Mouse (Mus musculus) NIH3T3 (cell line): Measurements from ENCODE around the gene Mis12.
A peak's percentile ranks its signal among the peaks of the same experiment; 100 is the strongest.

Source experiments
- DNase-seq: peaks from one replicate; pipeline ENCODE4 v3.0.0-alpha.2; 2012; ENCODE audit warnings: low read depth

Mis12 gene

DNA sequence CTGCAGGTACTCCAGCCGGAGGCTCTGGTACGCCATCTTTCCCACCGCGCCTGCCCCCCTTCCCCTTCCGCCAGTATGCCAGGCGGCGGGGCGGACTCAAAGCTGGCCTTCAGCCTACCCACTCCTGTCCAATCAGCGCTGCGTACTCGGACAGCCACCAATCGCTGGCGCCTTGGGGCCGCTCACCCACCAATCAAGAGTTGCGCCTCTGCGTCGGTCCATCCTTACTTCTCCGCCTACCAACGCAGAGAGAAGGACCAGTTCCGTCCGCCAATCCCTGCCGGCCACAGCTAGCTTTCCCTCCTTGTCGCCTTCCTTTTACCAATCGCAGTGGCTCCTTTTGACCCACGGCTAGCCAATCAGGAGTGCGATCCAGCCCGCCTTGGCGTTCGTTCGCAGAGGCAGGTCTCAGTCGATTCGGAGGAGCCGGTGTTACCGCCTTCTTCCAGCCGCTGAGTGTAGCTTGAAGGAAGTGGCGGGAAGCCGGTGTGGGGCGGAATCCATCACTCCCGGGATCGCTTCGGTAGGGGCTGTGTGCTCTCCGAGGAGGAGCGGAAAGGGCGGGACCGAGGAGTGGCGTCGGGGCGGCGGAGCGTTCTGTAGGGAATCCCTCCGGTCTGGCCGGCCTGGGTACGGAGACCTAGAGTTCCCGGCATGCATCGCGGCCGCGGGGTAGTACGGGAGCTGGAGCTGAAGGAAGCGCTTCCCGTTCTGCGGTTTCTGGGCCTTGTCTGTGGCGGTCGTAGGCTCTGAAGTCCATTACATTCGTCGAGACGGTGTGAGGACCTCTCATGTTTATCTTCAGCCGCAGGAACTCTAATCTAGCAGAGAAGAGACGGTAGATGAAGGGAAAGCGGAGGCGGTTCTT, at the start of gene Mis12, which contains the start of gene Derl2:
TSS of gene Mis12 (plus strand) at position 411 of the 868 bp plus-strand sequence.
TSS of gene Derl2 (minus strand) at position 641 of the 868 bp plus-strand sequence.
- DNase-seq, result peak; percentile 99

DNA sequence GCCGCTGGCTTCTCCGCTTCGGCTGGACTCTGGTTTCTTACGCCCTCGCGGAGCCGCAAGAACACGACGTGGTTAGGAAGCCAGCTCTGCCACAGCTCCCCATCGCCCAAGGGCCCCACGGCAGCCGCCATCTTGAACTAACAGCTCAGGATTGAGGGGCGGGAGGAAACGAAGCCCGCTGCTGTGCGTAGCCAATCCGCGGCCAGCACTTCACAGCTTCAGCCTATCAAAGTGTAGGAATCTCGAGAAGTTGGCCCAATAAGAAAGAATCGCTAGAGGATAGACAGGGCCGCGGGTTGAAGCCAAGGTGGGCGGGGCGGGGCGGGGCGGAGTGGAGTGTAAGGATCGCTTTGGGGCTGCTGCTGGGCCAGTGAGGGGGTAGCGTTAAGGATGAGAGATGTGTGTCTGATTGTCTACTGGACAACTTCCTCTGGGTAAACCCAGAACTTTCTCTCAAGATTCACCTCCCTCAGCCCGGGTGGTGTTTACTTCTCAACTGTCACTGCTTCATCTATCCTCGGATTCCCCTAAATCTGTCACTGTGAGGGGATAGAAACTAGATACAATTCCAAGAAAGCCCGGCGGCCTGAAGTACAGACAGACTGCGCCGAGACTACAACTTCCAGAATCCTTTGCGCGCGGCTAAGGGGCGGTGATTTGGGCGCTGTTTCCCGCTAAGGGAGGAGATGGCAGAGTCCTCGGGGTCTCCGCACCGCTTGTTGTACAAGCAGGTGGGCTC, 49.4 kb upstream of the Mis12 start, which contains the start of the genes Nup88 and Rpain:
TSS of gene Nup88 (minus strand) at position 153 of the 739 bp plus-strand sequence.
TSS of gene Rpain (plus strand) at position 393 of the 739 bp plus-strand sequence.
- peak; percentile 98 for DNase-seq

DNA sequence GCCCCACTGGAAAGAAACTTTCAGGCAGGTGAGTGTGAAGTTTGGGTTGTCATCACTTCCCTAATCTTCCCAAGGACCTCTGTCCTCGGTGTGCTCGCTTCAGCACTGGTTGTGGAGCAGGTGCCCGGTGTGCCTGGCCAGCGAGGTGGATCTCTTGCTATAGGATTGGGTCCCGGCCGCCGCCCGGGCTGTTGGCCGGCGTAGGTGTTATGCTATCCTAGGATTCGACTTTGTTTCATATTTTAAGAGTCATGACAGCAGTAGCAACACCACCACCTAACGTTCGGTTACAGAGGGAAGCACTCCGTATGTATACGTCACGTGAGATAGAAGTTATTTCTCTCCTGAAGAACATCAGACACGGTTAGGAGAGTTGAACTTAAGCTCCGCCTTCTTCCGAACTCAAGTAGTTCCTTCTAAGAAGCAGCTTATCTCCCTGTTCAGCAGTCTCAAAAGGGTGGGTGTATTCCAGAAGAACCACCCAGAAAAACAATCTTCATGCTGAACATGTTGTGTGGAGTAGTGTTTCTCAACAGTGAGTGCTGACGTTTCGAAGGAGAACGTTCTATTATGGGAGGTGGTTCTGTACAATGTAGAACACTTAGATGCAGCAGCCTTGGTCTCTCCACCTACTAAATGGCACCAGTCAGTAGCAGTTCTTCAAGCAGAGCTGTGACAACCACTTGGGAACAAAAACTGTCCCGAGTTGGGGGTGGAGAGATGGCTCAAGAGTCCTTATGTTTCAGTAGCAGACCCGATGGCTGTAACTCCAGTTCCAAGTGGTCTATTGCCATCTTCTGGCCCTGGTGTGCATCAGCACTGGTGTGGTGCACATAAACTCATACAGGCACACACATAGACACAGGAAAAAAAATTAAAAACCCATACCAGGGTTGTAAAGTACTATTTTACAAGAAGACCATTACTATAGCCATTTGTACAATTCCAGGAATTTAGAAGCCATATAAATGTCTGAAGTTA, 48.6 kb upstream of the Mis12 start:
- DNase-seq, result peak; percentile 47

DNA sequence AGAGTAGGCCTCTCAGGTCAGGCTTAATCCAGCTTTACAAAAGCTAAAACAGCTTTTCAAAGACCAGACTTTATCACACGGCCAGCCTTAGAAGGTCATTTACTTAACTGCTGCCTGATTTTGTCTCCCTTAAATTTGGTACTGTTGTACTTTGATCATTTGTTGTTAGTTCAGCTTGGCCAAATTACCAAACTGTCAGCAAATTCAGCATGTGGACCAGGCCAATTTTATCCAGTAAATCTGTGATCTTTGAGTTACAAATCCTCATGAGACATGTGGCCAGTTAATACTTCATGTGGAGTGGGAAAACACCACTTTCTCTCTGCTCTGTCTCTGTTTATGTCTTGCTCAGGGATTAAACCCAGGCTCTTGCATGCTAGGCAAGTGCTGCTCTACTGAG, 46.8 kb upstream of the Mis12 start:
- no peak for DNase-seq

DNA sequence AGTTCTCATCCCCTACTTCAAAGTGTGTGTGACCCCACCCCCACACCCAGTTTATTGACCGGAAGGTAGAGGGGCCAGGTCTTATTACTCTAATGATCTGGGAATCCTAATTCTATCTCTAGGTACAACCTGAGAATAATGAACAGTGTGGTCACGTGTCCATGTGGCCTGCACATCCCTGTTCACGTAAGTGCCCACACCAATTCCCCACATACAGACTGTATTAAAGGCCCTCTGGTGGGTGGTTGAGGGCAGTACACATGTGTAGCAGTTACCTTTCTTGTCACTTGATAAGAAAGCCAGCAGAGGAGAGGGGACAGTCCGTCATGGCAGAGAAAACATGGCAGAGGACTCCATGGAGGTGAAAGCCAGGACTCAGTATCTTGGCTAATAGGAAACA, 45.5 kb upstream of the Mis12 start:
- DNase-seq, result peak; percentile 36

DNA sequence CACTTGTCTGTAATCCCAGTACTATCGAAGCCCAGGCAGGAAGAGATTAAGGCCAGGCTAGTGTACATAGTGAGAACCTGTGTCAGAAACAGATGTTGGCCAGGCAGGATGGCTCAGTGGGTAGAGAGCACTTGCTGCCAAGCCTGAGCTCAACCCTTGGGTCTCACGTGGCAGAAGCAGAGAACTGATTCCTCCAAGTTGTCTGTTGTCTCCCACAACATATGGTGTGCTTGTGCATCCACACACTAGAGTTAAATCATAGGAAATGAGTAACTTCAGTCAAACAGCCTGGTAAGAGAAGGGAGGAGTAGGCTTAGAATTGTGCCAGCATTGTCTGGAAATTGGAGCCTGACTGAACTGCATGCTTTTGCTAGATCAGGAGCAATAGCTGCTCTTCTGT, 44.2 kb upstream of the Mis12 start:
- DNase-seq, result no peak

DNA sequence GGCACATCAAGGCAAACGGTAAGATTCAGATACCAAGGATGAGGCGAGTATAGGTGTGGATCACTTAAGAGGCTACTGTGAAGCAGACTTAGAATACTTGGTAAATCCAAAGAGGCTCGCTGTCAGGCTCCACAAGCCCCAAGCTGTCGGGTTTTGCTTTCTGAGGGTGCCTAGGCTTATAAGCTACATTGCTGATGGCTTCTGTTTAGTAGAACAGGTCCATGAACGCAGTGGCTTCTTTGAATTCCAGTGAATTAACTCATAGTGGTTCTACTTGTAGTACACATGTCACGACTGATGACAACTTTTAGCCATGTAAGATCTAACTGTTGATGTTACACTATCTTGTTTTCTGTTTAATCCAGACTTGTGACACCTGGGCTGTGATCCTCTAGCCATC, 42.1 kb upstream of the Mis12 start:
- DNase-seq, result no peak

DNA sequence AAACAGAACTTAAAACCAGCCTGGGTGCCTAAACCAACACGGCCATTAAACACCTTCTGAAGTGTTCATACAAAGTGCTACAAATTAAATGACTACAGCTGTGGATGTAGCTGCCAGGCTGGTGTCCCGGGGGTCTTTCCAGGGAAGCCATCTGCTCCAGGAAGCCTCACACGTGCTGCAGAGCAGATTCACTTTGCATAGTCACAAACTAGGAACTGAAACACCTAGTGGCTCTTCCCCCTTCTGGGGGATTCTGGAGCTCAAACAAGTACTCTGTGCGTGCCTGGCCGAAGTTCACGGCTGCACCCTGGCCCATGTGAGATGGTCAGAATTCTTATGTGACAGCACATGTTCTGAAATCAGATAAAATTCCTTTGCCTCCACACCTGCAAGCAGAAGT, 39.2 kb upstream of the Mis12 start:
- no peak for DNase-seq

DNA sequence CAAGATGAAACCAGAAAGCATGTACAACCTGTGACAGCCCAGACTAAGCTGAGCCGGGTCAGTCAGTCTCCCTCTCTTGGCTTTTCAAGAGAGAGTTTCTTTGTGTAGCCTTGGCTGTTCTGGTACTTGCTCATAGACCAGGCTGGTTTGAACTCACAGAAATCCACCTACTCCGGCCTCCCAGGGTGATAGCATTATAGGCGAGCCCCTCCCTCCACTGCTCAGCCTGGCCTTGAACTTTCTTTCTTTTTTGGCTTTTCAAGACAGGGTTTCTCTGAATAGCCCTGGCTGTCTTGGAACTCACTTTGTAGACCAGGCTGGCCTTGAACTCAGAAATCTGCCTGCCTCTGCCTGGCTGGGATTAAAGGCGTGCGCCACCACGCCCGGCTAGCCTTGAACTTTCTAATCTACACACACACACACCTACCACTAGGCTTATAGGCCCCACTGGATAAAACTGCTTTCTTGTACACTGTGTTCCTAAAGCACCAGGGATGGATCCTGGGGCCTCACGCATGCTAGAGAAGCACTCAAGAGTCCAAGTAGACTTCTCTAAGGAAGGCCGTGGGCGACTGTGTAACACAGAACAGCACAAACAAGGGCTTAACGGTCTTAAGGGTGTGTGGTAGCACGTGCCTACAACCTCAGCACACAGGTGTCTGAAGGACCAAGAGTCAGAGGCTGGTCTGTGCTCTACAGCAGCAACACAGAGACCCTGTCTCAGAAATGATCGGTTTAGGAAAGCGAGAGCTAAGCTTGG, 38.5 kb upstream of the Mis12 start:
- DNase-seq, result no peak

DNA sequence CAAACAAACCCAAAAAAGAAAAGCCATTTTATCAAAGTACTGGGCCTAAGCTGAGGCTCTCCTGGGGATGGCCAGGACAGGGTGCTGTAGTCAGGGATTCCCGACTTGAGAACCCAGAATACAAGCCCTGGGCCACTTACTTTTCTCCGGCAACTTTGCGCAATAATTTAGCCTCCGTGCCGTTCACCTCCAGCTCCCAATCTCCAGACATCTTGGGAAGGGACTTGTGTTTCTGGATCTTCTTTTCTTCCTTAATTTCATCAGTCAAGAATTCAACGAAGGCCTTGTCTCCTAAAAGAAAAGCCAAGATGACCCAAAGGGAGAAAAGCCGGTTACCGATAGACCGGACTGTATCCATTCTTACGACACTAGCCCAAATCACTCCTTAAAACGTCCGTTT, 37.4 kb upstream of the Mis12 start:
- DNase-seq, result peak; percentile 9

DNA sequence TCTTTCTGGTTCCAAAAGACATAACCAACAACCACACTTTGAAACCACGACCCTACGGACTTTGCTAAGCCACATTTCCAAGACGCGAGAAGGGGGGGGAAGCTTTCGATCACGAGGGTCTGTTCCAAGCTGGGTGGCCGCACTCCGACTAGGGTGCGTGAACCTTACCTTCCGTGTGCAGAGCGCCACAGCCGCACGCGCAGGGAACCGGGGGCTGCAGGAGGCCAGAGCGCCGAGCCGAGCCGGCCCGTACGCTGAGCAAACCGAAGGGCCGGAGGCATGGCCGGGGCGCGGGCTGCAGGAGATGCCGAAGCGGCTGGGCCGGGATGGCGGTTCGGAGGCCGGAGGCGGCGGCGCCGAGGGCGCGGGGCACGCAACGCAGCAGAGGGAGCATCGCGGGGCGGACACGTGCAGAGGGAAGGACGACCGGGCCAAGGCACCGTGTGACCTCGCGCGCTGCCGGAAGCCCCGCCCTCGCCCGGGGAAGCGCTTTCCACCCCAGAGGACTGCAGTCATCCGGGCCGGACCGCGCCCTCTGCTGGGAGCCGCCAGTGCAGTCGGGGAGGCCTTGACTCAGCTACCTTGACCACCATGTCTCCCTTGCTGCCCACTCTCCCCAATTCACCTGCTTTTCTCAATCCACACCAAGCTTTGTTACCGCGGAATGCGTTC, 36.7 kb upstream of the Mis12 start, which contains the start of gene C1qbp:
TSS of gene C1qbp (minus strand) at position 470 of the 672 bp plus-strand sequence.
- peak; percentile 96 for DNase-seq

DNA sequence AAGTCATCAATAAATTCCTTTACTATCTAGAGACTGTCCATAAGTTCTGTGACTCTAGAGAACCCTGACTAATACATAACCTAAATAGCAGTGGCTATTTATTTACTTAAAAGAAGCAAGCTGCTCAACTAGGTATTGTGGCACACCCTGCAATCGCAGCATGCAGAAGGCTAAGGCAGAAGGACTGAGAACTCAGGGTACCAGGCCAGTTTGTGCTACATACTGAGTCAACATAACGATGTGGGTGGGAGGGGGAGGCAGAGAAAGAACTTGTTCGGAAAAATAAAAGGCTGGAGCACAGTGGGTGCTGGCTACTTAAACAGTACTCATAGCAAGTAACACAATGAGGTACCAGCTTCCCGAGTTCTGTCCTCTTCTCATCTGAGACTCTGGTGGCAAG, 18.2 kb upstream of the Mis12 start:
- DNase-seq, result no peak

DNA sequence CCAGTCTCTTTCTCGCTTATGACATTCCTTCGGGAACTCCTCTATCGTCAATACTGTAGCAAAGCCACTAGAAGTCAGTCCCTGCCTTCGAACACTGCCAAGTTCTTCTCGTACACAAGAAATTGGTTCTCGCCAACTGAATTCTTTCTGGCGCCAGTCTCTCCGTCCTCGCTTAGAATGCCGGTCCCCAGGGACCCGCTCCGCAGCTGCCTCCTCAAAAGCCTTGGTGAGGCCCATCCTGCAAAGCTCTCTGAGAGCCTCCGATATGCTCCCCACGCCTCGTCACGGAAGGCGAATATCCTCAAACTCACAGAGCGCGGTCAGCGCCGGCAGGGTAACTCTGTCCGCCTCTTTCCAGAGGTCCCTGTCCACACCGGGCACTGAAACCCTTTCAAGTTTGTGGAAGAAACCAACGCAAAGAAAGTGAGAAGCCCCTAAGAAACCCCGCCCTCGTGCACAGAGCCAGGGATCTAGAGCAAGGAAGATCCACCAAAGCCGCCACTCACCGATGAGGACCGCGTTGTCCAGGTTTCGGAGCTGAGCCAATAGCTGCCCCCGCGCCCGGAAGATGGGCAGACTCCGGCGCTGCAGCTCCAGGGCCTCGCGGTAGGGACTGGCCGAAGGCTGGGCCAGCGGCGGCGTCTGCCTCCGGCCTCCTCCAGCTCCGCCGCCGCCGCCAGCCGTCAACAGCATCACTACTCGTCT, 15.6 kb upstream of the Mis12 start:
- DNase-seq, result peak; percentile 78

DNA sequence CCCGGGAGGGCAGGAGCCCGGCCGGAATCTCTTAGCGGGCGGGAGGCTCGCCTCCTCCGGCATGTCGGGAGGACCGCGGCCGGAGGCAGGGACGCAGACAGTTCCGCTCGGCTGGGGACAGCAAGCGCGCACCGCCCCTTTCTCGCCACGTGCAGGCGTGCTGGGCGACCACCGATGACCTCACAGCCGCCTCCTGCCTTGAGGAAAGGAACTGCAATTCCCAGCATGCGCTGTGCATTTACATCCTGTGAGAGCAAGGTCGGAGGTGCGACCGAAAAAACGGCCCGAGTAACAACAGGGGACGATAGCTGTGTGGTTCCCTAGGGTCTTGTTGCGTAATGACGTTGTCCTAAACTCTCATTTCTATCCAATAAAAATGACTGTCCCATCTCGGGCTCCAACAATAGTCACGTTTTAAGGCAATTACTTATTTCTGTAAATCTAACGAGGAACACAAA, 15.1 kb upstream of the Mis12 start, which contains the start of gene Dhx33:
TSS of gene Dhx33 (minus strand) at position 122 of the 458 bp plus-strand sequence.
- peak; percentile 98 for DNase-seq

DNA sequence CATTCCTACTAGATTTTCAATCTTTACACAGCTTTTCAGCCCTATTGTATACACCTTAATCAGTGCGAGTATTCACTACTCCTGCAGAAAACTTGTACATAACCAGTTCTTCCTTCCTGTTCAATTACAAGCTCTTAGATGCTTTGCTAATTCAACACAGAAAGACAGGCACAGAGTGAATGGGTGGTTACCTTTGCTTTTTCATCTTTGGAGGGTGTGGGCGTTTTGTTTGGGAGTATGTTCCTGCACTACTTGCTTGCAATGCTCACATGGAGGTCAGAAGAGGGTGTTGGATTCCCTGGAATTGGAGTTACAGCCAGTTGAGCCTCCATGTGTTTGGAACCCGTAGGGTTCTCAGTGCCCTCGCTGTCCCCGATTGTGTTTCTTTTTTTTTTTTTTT, 14.4 kb upstream of the Mis12 start:
- DNase-seq, result peak; percentile 6

DNA sequence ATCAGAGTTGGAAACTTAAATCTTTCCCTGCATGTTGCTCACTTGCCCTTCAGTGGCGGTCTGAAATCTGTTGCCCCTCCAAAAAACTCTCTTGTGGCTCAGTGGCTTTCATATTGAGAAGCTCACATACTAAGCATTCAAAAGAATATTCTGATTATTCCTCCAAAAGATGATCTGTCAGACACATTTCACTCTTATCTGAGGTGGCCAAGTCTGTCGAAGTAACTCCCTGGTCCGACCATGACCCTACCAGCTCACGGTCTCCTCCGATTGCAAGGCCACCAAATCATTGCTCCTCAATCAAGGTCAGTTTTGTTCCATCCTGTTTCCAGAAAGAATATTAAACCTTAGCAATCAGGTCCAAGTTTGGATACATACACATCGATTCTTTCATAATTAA, 12.4 kb upstream of the Mis12 start:
- DNase-seq, result no peak

DNA sequence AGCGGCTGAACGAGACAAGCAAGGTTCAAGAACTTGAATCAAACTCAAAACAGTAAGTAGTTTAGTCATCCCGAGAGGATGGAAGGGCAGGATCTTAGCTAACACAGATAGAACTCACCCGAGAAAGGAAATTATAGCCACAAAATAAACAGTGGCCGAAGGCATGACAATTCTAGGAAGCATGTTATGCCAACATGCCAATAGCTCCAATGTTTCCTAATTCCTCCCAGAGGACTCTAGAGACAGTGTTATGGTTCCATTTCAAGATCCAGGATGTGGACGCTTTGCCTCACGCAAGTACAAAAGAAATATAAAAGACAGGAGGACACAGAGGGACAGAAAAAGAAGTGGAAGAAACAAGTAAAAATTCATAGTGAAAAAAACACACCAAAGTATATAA, 11.6 kb upstream of the Mis12 start:
- DNase-seq, result no peak

DNA sequence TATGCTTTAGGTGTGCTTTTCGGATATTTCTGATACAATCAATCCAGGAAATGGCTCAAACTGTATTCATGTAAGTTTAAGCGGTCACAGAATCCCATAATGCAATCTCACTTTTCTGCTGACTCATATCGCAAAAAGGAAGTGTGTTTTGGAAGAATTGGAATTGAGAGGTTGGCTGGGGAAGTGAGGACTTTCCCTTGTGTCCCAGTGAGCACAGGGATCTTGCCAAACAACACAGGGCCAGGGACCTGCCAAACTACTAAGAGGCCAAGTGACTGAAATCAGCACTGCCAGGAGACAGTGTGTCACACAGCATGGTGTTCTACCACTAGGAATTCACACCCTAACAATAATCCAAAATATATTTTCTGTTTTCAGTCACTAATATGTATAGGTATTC, 11.1 kb upstream of the Mis12 start:
- no peak for DNase-seq

DNA sequence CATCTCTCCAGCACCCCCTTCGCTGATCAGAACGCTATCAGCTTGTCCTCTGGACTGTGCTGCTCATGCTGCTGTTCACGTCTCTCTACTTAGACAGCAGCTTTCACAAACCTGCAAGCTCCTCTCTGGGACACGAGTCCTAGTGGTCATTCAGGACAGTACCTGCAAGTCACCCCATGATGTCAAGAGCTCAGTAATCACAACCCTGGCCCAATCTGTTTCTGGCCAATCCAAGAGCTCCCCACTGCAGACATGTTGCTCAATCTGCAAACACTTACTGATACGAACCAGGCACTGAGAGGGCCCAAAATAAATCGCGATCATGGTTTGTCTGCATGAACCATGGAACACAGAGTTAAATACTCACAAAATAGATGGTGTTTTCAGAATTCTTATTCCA, 6.7 kb upstream of the Mis12 start:
- no peak for DNase-seq

DNA sequence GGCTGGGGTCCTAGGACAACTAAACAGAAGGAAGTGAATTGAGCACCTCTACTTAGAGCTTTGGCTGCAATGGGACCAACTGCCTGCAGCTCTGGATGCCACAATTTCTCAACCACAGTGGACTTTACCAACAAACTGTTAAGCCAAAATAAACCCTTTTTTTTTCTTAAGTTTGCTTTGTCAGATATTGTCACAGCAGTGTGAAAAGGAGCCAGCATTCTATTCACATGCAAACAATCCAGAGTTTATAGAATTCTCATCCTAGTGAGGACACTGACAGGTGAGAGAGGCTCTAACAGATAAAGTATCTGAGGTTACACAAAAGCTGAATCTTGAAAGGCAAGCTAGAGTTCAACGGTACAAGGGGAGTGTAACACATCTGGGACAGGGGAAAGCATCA, 2.4 kb upstream of the Mis12 start:
- DNase-seq, result no peak
